Mouse (Mus musculus) hindbrain, embryonic 11.5 days (tissue): Measurements from ENCODE around the gene Acap2. TPM values are rescaled to one million over a fixed set of nuclear protein-coding genes. Genes with fewer than 3 reads are reported as not detected.
A peak's percentile ranks its signal among the peaks of the same experiment; 100 is the strongest.

Experiments used
- ATAC-seq: fragments of 200-750 bp; cut with Nextera tagmentation; 2 replicates; pipeline ENCODE4 v1.8.0; 2017; ENCODE audit warnings: mild to moderate bottlenecking, moderate TSS enrichment, moderate library complexity; ENCODE audit not compliant: low FRiP score
- DNase-seq: peaks from one replicate; pipeline ENCODE4 v3.0.0-alpha.2; 2015; ENCODE audit warnings: low spot score
- H3K27ac ChIP-seq: fragments of 300-500 bp; sonication (generic); 2 replicates; pipeline ENCODE4 v1.5.1; 2014; ENCODE audit warnings: mild to moderate bottlenecking, low read depth, low read length
- H3K27me3 ChIP-seq: fragments of 300-500 bp; sonication (generic); 2 replicates; pipeline ENCODE4 v1.6.1; 2014; ENCODE audit warnings: mild to moderate bottlenecking, low read length, moderate library complexity, mixed read lengths; ENCODE audit not compliant: control insufficient read depth, insufficient read depth
- H3K36me3 ChIP-seq: fragments of 300-500 bp; sonication (generic); 2 replicates; pipeline ENCODE4 v1.6.1; 2014; ENCODE audit warnings: mild to moderate bottlenecking, low read length, moderate library complexity, mixed read lengths; ENCODE audit not compliant: control insufficient read depth, insufficient read depth
- H3K4me1 ChIP-seq: fragments of 300-500 bp; sonication (generic); replicated peaks from 2 replicates; pipeline ENCODE4 v1.6.1; 2014; ENCODE audit warnings: low read length, mixed read lengths; ENCODE audit not compliant: control insufficient read depth, insufficient read depth
- H3K4me2 ChIP-seq: fragments of 300-500 bp; sonication (generic); replicated peaks from 2 replicates; pipeline ENCODE4 v1.6.1; 2014; ENCODE audit warnings: mild to moderate bottlenecking, low read depth, low read length
- H3K4me3 ChIP-seq: fragments of 300-500 bp; sonication (generic); 2 replicates; pipeline ENCODE4 v1.5.1; 2014; ENCODE audit warnings: low read depth, low read length
- H3K9ac ChIP-seq: fragments of 300-500 bp; sonication (generic); 2 replicates; pipeline ENCODE4 v1.6.1; 2014; ENCODE audit warnings: low read depth, low read length
- H3K9me3 ChIP-seq: fragments of 300-500 bp; sonication (generic); 2 replicates; pipeline ENCODE4 v1.6.1; 2016; ENCODE audit warnings: low read length; ENCODE audit not compliant: control insufficient read depth
- WGBS: fragments of 180-500 bp; shearing (Covaris S2); extraction: QIAGEN DNeasy Blood & Tissue Kit; methylation state at CpG from one replicate; pipeline ENCODE4 v1.1.7; 2014; 5-methylcytosine and 5-hydroxymethylcytosine counted together
- polyA plus RNA-seq: library from polyadenylated mRNA; unstranded; fragments of >200 nt; fragmentation: Nextera tagmentation; extraction: Ambion mirVana; gene quantifications from 2 replicates; pipeline ENCODE4 v1.2.1, GENCODE M21; 2014

The Acap2 gene
- polyA plus RNA-seq, 1 experiment from 2014 or later = 23.4 TPM

GRCm38 (mm10) chr16:31199926-31200789 is 887 bp downstream of the Acap2 start:
- Histone ChIP-seq H3K4me1 (no peaks in the 10 kb centered on the region; the same call in 1 of the 2 replicates), H3K9ac (peak overlapping the region; percentile 96), H3K27ac (peak overlapping the region; percentile 93), H3K4me2 (peak overlapping the region; percentile 80), H3K4me3 (peak overlapping the region; percentile 94), H3K9me3 (no peaks in the 10 kb centered on the region), H3K36me3 (no peaks in the 10 kb centered on the region), H3K27me3 (no peaks in the 10 kb centered on the region)
- DNase-seq = peak; percentile 75
- peak; percentile 66 for ATAC-seq
- 0% methylated on average over 55 of the region's 56 CpGs for WGBS

GRCm38 (mm10) chr16:31199591-31199925 is 1.5 kb downstream of the Acap2 start:
- Histone ChIP-seq H3K4me2 (peak overlapping the region; percentile 80), H3K27me3 (no peaks in the 10 kb centered on the region), H3K4me3 (peak overlapping the region; percentile 94), H3K4me1 (no peaks in the 10 kb centered on the region; the same call in 1 of the 2 replicates), H3K9me3 (no peaks in the 10 kb centered on the region), H3K36me3 (no peaks in the 10 kb centered on the region), H3K27ac (no peak overlapping the region), H3K9ac (peak overlapping the region; percentile 96)
- no peak for ATAC-seq
- peak; percentile 39 for DNase-seq
- WGBS = 6% methylated on average over 14 of the region's 14 CpGs

GRCm38 (mm10) chr16:31196971-31197370 is 4.1 kb downstream of the Acap2 start:
- H3K4me3 ChIP-seq = no peak overlapping the region
- no peak overlapping the region for H3K4me2 ChIP-seq
- no peaks in the 10 kb centered on the region for H3K9me3 ChIP-seq
- no peak overlapping the region for H3K9ac ChIP-seq
- WGBS = 73% methylated on average over 3 of the region's 3 CpGs
- no peaks in the 10 kb centered on the region for H3K27me3 ChIP-seq
- ATAC-seq (no peak), DNase-seq (no peak)
- H3K36me3 ChIP-seq = no peaks in the 10 kb centered on the region
- H3K4me1 ChIP-seq = no peaks in the 10 kb centered on the region; the same call in 1 of the 2 replicates
- no peak overlapping the region for H3K27ac ChIP-seq

DNA sequence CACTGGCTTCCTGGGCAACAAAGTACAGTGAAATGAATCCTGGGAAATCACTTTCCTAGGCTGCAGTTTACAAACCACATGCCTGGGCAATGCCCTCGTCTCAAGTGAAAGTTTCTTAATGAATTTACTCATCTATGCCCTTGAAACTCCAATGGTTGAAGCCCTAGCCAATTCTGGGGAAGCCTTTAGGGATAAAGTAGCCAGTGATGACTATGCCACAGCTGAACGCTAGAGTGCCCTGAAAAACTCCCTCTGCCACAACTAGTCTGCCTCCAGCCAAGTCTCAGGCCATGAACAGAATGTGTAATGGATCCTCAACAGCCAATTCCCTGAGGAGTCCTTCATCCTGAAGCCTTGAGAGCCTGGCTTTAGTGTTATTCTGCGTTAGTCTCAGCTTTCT is 8.5 kb downstream of the Acap2 start:
- no peak overlapping the region for H3K27ac ChIP-seq
- DNase-seq (no peak), ATAC-seq (no peak)
- H3K4me3 ChIP-seq = no peak overlapping the region
- H3K9me3 ChIP-seq = no peaks in the 10 kb centered on the region
- no peak overlapping the region for H3K4me2 ChIP-seq
- no peaks in the 10 kb centered on the region for H3K36me3 ChIP-seq
- H3K27me3 ChIP-seq = no peaks in the 10 kb centered on the region
- no peaks in the 10 kb centered on the region; the same call in 1 of the 2 replicates for H3K4me1 ChIP-seq
- H3K9ac ChIP-seq = no peak overlapping the region
- 59% methylated on average over 3 of the region's 3 CpGs for WGBS

- ATAC-seq (no peak), DNase-seq (no peak)
- no peak overlapping the region for H3K27ac ChIP-seq
- no peaks in the 10 kb centered on the region for H3K36me3 ChIP-seq
- WGBS = 69% methylated on average over 6 of the region's 6 CpGs
- H3K27me3 ChIP-seq = no peaks in the 10 kb centered on the region
- H3K4me3 ChIP-seq = no peak overlapping the region
- no peaks in the 10 kb centered on the region for H3K9me3 ChIP-seq
- H3K4me2 ChIP-seq = no peak overlapping the region
- H3K4me1 ChIP-seq = no peaks in the 10 kb centered on the region; the same call in 1 of the 2 replicates
- H3K9ac ChIP-seq = no peak overlapping the region
These were observed 9.2 kb downstream of the Acap2 start for GRCm38 (mm10) chr16:31191818-31192217.

GRCm38 (mm10) chr16:31190426-31190825 is 10.6 kb downstream of the Acap2 start:
- no peaks in the 10 kb centered on the region; the same call in 1 of the 2 replicates for H3K4me1 ChIP-seq
- H3K27ac ChIP-seq = no peak overlapping the region
- no peak overlapping the region for H3K4me3 ChIP-seq
- WGBS = 94% methylated on average over 8 of the region's 8 CpGs
- H3K4me2 ChIP-seq = no peak overlapping the region
- DNase-seq (no peak), ATAC-seq (no peak)
- H3K9ac ChIP-seq = no peak overlapping the region
- no peaks in the 10 kb centered on the region for H3K36me3 ChIP-seq
- H3K27me3 ChIP-seq = no peaks in the 10 kb centered on the region
- no peaks in the 10 kb centered on the region for H3K9me3 ChIP-seq

DNA sequence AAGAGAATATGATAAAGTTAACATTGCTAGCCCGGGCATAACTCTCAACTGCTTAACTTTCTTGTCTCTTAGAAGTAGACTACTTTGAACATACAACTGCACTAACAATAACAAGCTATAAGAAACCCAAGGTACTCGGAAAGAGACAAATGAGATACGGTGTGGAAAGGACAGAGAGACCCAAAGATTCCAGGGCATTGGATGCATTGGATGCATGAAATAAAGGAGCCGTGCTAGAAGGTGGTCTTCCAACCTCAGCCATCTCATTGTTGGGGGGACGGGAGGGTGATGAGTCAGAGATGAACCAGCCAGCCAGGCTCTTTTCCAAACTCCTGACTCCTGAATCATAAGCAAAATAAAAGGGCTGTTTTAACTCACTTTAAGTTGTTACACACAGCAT is 11.8 kb downstream of the Acap2 start:
- 91% methylated on average over 5 of the region's 5 CpGs for WGBS
- H3K4me2 ChIP-seq = no peak overlapping the region
- no peaks in the 10 kb centered on the region; the same call in 1 of the 2 replicates for H3K4me1 ChIP-seq
- DNase-seq (no peak), ATAC-seq (no peak)
- H3K9ac ChIP-seq = no peak overlapping the region
- no peaks in the 10 kb centered on the region for H3K27me3 ChIP-seq
- H3K27ac ChIP-seq = no peak overlapping the region
- no peaks in the 10 kb centered on the region for H3K36me3 ChIP-seq
- H3K4me3 ChIP-seq = no peak overlapping the region
- H3K9me3 ChIP-seq = no peaks in the 10 kb centered on the region

- H3K36me3 ChIP-seq = no peaks in the 10 kb centered on the region
- no peak for DNase-seq
- H3K27me3 ChIP-seq = no peaks in the 10 kb centered on the region
- H3K9ac ChIP-seq = no peak overlapping the region
- H3K4me1 ChIP-seq = no peaks in the 10 kb centered on the region; the same call in 1 of the 2 replicates
- no peaks in the 10 kb centered on the region for H3K9me3 ChIP-seq
- H3K4me3 ChIP-seq = no peak overlapping the region
- H3K27ac ChIP-seq = no peak overlapping the region
- ATAC-seq = no peak
- H3K4me2 ChIP-seq = no peak overlapping the region
- WGBS = 83% methylated on average over 2 of the region's 2 CpGs
These were observed 12.2 kb downstream of the Acap2 start for GRCm38 (mm10) chr16:31188799-31189198.

GRCm38 (mm10) chr16:31188270-31188669 is 12.8 kb downstream of the Acap2 start:
- H3K4me3 ChIP-seq = no peak overlapping the region
- H3K4me2 ChIP-seq = no peak overlapping the region
- H3K9me3 ChIP-seq = no peaks in the 10 kb centered on the region
- no peaks in the 10 kb centered on the region; the same call in 1 of the 2 replicates for H3K4me1 ChIP-seq
- no peaks in the 10 kb centered on the region for H3K27me3 ChIP-seq
- WGBS = 73% methylated on average over 6 of the region's 6 CpGs
- no peak overlapping the region for H3K27ac ChIP-seq
- H3K9ac ChIP-seq = no peak overlapping the region
- ATAC-seq = no peak
- H3K36me3 ChIP-seq = no peaks in the 10 kb centered on the region
- no peak for DNase-seq
